Mouse (Mus musculus): ENCODE data around the gene Zfp773. TPM values are rescaled to one million over a fixed set of nuclear protein-coding genes. Genes with fewer than 3 reads are reported as not detected.
"Not testable (repeated sequence)": the region's sequence is repeated elsewhere in the genome, so short reads cannot be mapped to it uniquely, and the experiment has no call there.

Gene Zfp773
- 1.7 and 1.9 TPM in 2 replicates for total RNA-seq (2021)
- long read RNA-seq, partial matches to known transcripts: 0 of 1 reads
- long read RNA-seq, other reads (novel, unspliced or antisense): 1 of 1 reads

DNA sequence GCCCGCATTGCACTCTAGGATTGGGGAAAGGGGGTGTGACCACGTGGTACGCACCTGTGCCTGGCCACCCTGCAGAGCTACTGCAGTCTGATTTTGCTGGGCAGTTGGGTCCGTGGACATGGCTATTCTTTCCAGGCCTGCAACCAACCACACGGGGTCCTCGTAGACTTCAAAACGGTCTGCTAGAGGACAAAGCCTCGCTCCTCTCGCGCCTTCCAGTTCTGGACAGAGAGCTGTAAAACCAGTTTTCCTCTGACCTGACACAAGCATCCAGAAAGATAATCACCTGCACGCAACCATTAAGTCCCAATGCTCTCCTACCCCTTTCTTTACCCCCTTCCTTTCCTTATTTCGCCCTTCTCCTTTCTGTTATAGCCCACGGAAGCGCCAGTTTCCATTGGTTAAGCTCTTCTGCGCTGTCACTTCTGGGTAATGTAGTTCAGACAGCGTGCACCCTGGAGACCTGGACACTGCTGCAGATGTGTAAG lies at the start of gene Zfp773:
Gene Zfp773, minus strand, starts transcription at position 377 of the 488 bp plus-strand sequence.
- peak; percentile 55 for DNase-seq

DNA sequence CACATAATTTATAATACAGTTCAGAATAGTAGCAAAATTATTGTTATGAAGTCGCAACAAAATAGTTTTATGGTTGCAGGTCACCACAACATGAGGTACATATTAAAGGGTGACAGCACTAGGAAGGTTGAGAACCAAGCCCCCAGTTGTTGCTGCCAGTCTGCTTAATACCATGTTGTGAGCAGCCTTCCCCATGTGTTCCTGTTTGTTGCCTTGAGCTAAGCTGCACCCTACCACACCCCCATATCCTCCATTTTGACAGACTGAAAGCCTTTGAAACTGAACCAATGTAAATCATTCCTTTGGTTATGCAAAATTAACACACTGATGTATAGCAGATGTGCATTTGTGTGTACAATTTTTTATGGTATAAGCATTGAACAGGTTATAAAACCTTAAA lies 49.3 kb upstream of the Zfp773 start:
- DNase-seq: no peak

DNA sequence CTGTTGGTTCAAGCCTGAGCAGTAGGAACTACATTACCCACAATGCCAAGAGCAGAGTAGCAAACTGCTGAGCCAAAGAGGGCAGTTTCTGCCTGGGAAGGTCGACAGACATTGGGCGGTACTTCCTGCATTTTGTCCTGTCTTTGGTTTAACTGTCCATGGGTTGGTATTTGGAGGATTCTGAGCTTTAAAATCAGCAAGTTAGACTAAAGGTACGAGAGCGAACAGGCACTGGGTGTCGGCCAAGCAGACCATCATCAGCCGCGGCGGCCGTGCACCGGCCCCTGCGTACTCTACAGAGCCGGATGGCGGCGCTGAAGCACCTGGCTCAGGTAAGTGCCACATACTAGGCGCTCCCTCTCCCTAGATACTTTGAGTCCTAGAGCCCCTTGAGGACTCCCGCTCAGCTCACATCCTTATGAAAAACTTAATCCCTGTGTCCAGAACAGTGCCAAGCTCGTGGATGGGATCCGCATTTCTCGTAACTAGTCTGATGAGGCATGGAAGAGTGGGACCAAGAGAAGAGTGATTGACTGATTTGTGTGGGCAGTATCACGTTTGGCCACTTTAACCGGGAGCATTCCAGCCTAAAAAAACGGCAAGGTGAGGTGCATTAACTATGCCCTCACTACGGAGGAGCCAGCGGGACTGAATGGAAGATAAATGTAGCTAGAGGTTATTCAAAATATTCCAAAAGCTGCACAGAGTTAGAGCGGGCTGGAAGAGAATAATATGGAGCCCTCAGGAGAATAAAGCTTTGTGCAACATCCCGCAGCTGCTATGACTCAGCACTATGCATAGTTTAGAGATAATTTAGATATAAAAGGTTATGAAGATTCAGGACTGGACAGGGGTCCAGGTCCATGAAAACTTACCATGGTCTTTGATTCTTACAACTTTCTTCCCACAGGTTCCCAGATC lies 34.9 kb upstream of the Zfp773 start, which contains the start of gene Zfp418:
Gene Zfp418, plus strand, starts transcription at position 104 of the 921 bp plus-strand sequence.
- peak; percentile 42 for DNase-seq

DNA sequence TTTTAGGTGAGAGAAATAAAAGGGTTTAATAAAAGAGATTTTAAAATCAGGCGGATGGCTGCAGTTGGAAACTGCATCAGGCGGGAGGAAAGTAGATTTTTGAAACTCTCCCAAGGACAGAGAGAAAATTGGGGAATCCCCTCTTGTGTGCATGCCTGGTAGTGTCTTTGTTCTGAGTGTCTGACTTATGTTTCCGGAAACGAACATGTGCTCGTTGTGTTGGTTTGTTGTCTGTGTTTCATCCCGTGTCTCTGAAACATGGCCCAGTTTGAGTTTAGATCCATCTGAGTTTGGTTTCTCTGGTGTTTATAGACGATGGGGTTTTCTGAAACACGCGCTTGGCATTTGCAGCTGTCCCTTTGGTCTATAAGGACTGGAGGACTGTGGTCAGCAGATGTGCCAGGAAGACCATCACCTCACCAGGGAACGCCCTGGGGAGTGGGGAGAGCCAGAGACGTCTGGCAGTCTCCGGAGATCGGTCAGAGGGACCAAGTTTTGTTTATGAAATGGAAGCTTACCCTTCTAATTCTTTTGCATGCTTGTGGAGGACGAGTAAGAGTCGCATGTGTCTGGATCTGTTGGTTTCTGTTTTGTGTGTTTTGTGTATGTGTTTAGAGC lies 9.5 kb upstream of the Zfp773 start:
- DNase-seq: no peak

DNA sequence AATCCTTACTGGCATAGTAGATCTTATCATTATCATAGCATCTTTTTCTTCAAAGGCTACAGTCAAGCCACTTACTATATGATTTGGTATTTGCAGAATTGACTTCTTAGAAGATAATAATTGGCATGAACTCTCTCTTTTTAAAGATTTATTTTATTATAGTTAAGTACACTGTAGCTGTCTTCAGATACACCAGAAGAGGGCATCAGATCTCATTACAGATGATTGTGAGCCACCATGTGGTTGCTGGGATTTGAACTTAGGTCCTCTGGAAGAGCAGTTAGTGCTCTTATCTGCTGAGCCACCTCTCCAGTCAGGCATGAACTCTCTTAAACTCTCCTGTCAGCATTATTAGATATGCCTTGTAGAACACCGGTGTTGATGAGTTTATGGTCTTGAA lies 7.7 kb upstream of the Zfp773 start:
- DNase-seq: no peak

DNA sequence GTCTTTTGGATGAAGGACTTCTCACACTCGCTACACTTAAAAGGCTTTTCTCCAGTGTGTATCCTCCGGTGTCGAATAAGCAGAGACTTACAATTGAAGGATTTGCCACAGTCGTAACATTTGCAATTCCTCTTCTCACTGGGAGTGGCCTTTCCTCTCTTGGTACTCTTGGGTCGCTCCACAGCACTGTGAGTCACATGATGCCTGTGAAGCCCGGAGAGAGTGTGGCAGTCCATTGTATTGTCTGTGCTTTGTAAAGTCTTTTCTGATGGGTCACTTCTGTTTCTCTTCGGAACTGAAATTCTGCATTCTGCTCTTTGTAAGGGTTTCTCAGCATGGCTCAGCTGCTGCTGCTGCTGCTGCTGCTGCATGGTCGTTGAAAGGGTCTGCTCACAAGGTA lies 3.8 kb downstream of the Zfp773 start:
- DNase-seq: no peak

DNA sequence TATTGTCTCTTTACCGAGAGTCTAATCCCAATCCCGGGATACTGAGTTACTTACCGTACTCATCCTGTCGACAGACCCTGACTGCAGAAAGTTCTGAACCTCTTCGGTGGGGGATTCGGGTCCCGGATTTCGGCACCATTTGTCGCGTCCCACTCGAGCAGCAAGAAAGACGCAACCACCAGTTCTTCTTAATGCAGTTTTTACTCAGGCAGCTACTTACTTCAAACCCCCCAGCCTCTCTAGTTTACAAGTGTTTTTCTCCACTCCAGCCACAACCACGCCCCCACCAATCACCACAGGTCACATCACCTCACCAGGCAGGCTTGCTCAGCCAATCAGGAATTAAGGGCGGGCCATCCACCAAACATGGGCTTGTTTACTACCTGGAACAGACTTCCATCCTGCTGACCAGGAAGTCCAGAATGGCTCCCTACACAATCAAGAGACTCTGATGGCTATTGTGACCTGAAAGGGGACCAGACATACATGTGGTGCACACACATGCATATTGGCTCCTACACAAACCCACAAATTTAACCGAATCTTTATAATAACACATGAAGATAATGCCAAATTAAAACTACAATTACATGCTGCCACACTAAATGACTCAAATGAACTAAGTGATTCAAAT lies 5.9 kb downstream of the Zfp773 start:
- not testable (repeated sequence) for DNase-seq

DNA sequence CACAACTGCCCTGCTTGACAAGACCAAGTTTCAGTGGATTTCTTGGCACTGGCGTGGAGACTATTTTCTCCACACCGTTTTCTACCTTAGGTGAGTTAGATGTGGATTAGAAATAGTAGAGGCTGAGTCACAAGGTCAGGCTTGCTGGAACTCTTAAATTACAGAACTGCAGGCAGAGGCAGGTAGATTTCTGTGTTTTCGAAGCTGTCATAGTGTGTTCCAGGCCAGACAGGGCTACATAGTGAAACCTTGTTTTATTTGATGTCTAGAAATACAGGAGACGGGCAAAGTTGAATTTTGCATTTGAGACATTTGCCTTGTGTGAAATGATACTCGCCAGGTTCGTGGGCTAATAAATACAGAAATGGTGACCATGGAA lies 15.0 kb downstream of the Zfp773 start:
- no peak for DNase-seq

DNA sequence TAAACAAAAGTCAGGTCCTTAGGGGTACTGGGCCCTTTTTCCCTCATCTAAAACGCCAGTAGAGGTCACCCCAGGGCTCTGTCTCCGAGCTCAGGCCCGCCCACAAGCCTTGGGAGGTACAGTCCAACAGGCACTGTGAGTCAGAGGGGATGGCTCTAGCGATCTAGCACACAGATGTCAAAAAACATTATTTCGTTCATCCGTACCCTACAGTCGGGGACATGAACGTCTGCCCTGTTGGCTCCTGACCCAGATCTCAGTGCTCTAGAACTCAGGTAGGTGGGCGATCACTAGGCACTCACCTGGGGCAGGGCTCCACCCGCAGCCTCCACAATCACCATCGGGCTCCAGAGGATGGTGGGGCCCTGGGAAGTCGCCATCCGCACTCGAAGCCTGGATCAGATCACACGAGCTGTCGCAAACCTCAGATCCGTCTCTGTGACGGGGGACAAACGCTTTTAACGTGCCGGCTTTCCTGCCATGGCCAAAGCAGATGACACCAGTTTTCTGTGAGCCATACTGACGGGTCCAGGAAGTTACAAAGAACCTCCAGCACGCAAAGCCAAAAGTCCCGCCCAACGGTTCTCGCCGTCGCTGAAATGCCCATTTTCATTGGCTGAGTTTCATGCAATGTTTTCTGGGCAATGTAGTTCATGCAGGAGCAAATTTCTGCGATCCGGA lies 15.5 kb downstream of the Zfp773 start, which contains the start of gene Zfp954:
Gene Zfp954, minus strand, starts transcription at position 568 of the 681 bp plus-strand sequence.
- peak; percentile 78 for DNase-seq

DNA sequence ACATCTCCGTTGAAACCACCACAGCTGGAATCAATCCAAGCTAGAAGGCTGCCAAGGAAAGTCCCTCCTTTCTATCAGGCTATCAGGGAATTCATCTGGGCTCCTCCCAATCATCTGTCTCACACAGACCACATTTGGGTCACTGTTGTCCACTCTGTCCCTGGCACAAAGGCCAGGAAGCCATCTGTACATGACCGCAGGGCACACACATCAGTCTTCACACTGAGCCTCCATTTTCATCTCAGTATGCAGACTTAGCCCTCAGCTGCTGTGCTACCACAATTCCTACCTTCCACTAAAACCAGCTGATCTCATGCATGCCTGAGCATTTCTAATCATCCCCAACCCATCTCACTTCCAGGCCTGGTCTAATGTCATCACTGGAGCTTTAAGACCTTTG lies 18.1 kb downstream of the Zfp773 start:
- DNase-seq: no peak

DNA sequence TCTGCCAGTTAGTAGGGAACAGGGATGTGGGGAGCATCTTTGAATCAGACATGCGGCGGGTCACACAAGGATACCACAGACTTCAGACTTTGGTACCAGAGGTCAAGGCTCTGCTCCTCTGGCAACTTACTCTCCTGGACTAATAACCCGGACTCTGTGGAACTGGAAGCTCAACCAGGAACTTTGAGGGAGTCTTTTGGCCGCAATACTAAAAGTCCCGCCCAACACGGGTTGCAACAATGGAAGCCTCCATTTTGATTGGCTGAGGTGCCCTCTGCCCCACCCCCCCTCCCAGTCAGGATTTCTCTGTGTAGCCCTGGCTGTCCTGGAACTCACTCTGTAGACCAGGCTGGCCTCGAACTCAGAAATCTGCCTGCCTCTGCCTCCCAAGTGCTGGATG lies 28.1 kb downstream of the Zfp773 start:
- no peak for DNase-seq

Other genes starting within 250 kb of the Zfp773 start
- gene Aurkc, start 141.5 kb downstream of the Zfp773 start, total RNA-seq (2021): not detected in 2 replicates
- 12.7 and 13.8 TPM in 2 replicates for gene Zfp954, start 15.3 kb downstream of the Zfp773 start, total RNA-seq (2021)
- gene Zfp418, start 34.6 kb upstream of the Zfp773 start, total RNA-seq (2021): 2.3 and 3.4 TPM in 2 replicates
- gene Zfp772, start 73.2 kb upstream of the Zfp773 start, total RNA-seq (2021): 5.3 and 5.8 TPM in 2 replicates
- 0.57 and 0.64 TPM in 2 replicates for gene Vmn2r29, start 110.6 kb upstream of the Zfp773 start, total RNA-seq (2021)
- gene Gm45844, start 141.5 kb upstream of the Zfp773 start, total RNA-seq (2021): 4.0 and 4.4 TPM in 2 replicates
- gene Clcn4, start 164.1 kb upstream of the Zfp773 start, total RNA-seq (2021): 65.3 and 75.8 TPM in 2 replicates
- 0.24 and 0.67 TPM in 2 replicates for gene Vmn2r30, start 200.9 kb upstream of the Zfp773 start, total RNA-seq (2021)
- 2.5 and 3.1 TPM in 2 replicates for gene Gm45783, start 237.8 kb upstream of the Zfp773 start, total RNA-seq (2021)

All from adrenal gland, postnatal 25 days (tissue).